Mouse (Mus musculus): ENCODE results near the gene Olfr466.

Gene Olfr466

GRCm38 (mm10) chr13:65149940-65150339 is at the start of gene Olfr466:
TSS of gene Olfr466 (plus strand) at chr13:65150240.
- no peak for DNase-seq (ENCODE audit: low spot score)

- no peak for DNase-seq (ENCODE audit: low spot score)
Measured at GRCm38 (mm10) chr13:65100678-65101077, 49.4 kb upstream of the Olfr466 start.

GRCm38 (mm10) chr13:65101232-65101631 is 48.8 kb upstream of the Olfr466 start:
- DNase-seq (ENCODE audit: low spot score), result no peak

GRCm38 (mm10) chr13:65111961-65112360 is 38.1 kb upstream of the Olfr466 start:
- DNase-seq (ENCODE audit: low spot score), result no peak

- peak; percentile 84 for DNase-seq (ENCODE audit: low spot score)
Measured at GRCm38 (mm10) chr13:65112459-65113110, 37.5 kb upstream of the Olfr466 start, which contains the start of gene Mfsd14b. TSS of gene Mfsd14b (minus strand) at chr13:65112975.

- DNase-seq (ENCODE audit: low spot score), result no peak
Measured at GRCm38 (mm10) chr13:65113239-65113638, 36.8 kb upstream of the Olfr466 start.

GRCm38 (mm10) chr13:65120984-65121383 is 29.1 kb upstream of the Olfr466 start:
- no peak for DNase-seq (ENCODE audit: low spot score)

- no peak for DNase-seq (ENCODE audit: low spot score)
Measured at GRCm38 (mm10) chr13:65122111-65122510, 27.9 kb upstream of the Olfr466 start.

- DNase-seq (ENCODE audit: low spot score), result no peak
Measured at GRCm38 (mm10) chr13:65127063-65127847, 22.8 kb upstream of the Olfr466 start.

GRCm38 (mm10) chr13:65137789-65138188 is 12.3 kb upstream of the Olfr466 start, which contains the start of gene Olfr465-ps1:
TSS of gene Olfr465-ps1 (plus strand) at chr13:65138089.
- DNase-seq (ENCODE audit: low spot score), result no peak

- no peak for DNase-seq (ENCODE audit: low spot score)
Measured at GRCm38 (mm10) chr13:65174102-65174501, 24.1 kb downstream of the Olfr466 start.

- DNase-seq (ENCODE audit: low spot score), result no peak
Measured at GRCm38 (mm10) chr13:65175734-65176471, 25.9 kb downstream of the Olfr466 start.

GRCm38 (mm10) chr13:65176472-65177091 is 26.5 kb downstream of the Olfr466 start:
- no peak for DNase-seq (ENCODE audit: low spot score)

- DNase-seq (ENCODE audit: low spot score), result no peak
Measured at GRCm38 (mm10) chr13:65200667-65201066, 50.6 kb downstream of the Olfr466 start.

Measured in left cerebral cortex, adult 11 months (tissue).